In genomic region chr7:16011418-16012085, GRCm38 (mm10) we compare ENCODE assay signal across 17 mouse cellular contexts. TPM values are rescaled to one million over a fixed set of nuclear protein-coding genes. Genes with fewer than 3 reads are reported as not detected.
DNase-seq lines count a peak whose midpoint lies in the region; ATAC-seq and TF ChIP-seq lines count a peak whose summit lies in the region.
"Had no signal": no experiment of that assay in that cellular context is flagged by ENCODE, and none has a peak within 500 bp of the region (broad histone marks: within the 10 kb centered on the region; RNA-seq: fewer than 3 reads in every experiment).

No protein-coding gene starts in this region.

- 91% methylated on average over 7 of the region's 7 CpGs for WGBS in midbrain, embryonic 11.5 days
- WGBS in midbrain, postnatal 0 days, result 89% methylated on average over 7 of the region's 7 CpGs
- WGBS in intestine, postnatal 0 days, result 62% methylated on average over 7 of the region's 7 CpGs
- 21% methylated on average over 7 of the region's 7 CpGs for WGBS in small intestine, adult 2 months
- 91% methylated on average over 7 of the region's 7 CpGs for whole genome bisulfite sequencing in hindbrain, embryonic 11.5 days

- H3K36me3 ChIP-seq in midbrain, embryonic 11.5 days (ENCODE audit: control insufficient read depth, insufficient read depth, low read length), result peaks cover 3% of the 10 kb centered on the region; the same call in 1 of the 2 replicates
- H3K36me3 ChIP-seq in midbrain, postnatal 0 days (ENCODE audit: insufficient read depth, low read length), result no peaks in the 10 kb centered on the region
- no peaks in the 10 kb centered on the region; the same call in 1 of the 2 replicates for H3K36me3 ChIP-seq in intestine, postnatal 0 days (ENCODE audit: control insufficient read depth, insufficient read depth)
- no peaks in the 10 kb centered on the region for H3K36me3 ChIP-seq in small intestine, adult 2 months (ENCODE audit: control insufficient read depth, insufficient read depth, low read length)
- H3K36me3 ChIP-seq in hindbrain, embryonic 11.5 days (ENCODE audit: control insufficient read depth, insufficient read depth, low read length), result no peaks in the 10 kb centered on the region

- H3K27ac ChIP-seq in midbrain, embryonic 11.5 days (ENCODE audit: low read depth, low read length), result no peak overlapping the region
- no peak overlapping the region for H3K27ac ChIP-seq in midbrain, postnatal 0 days (ENCODE audit: low read depth, low read length)
- H3K27ac ChIP-seq in intestine, postnatal 0 days (ENCODE audit: low read depth, low read length), result peak overlapping the region; percentile 51
- peak overlapping the region; percentile 94 for H3K27ac ChIP-seq in small intestine, adult 2 months (ENCODE audit: insufficient read depth, low read depth, low read length)
- no peak overlapping the region for H3K27ac ChIP-seq in hindbrain, embryonic 11.5 days (ENCODE audit: low read depth, low read length)
- H3K27ac ChIP-seq: hindbrain, embryonic 12.5 days; limb, embryonic 12.5 days; midbrain, embryonic 10.5 days had no signal

- H3K27me3 ChIP-seq in midbrain, embryonic 11.5 days (ENCODE audit: control insufficient read depth, insufficient read depth, low read length), result no peaks in the 10 kb centered on the region
- no peaks in the 10 kb centered on the region for H3K27me3 ChIP-seq in midbrain, postnatal 0 days (ENCODE audit: insufficient read depth, low read length)
- H3K27me3 ChIP-seq in intestine, postnatal 0 days (replicated peaks; ENCODE audit: control insufficient read depth, insufficient read depth, low read length), result no peaks in the 10 kb centered on the region
- no peaks in the 10 kb centered on the region for H3K27me3 ChIP-seq in small intestine, adult 2 months (ENCODE audit: control insufficient read depth, insufficient read depth, low read length)
- no peaks in the 10 kb centered on the region for H3K27me3 ChIP-seq in hindbrain, embryonic 11.5 days (ENCODE audit: control insufficient read depth, insufficient read depth, low read length)
- H3K27me3 ChIP-seq: hindbrain, embryonic 12.5 days; limb, embryonic 12.5 days had no signal

- no peak for TF ChIP-seq CTCF in midbrain, postnatal 0 days (IDR thresholded peaks at IDR 0.05)
- TF ChIP-seq CTCF in intestine, postnatal 0 days (IDR thresholded peaks at IDR 0.05; ENCODE audit: low read depth), result no peak
- TF ChIP-seq CTCF in small intestine, adult 2 months (IDR thresholded peaks at IDR 0.05; ENCODE audit: extremely low read depth, insufficient read length, insufficient replicate concordance, low read depth, low read length), result no peak

- H3K9ac ChIP-seq in midbrain, embryonic 11.5 days (ENCODE audit: low read length), result no peak overlapping the region
- H3K9ac ChIP-seq in midbrain, postnatal 0 days (replicated peaks; ENCODE audit: low read length, poor library complexity, severe bottlenecking), result no peak overlapping the region
- no peak overlapping the region for H3K9ac ChIP-seq in intestine, postnatal 0 days (ENCODE audit: low read depth, low read length)
- H3K9ac ChIP-seq in hindbrain, embryonic 11.5 days (ENCODE audit: low read depth, low read length), result no peak overlapping the region
- H3K9ac ChIP-seq: hindbrain, embryonic 12.5 days; limb, embryonic 12.5 days had no signal

- no peak overlapping the region for H3K4me3 ChIP-seq in midbrain, embryonic 11.5 days (ENCODE audit: low read depth, low read length)
- no peak overlapping the region for H3K4me3 ChIP-seq in midbrain, postnatal 0 days (ENCODE audit: low read depth, low read length)
- no peak overlapping the region for H3K4me3 ChIP-seq in intestine, postnatal 0 days (ENCODE audit: low read depth, low read length)
- H3K4me3 ChIP-seq in small intestine, adult 2 months (ENCODE audit: low read depth, low read length), result peak overlapping the region; percentile 34
- no peak overlapping the region for H3K4me3 ChIP-seq in hindbrain, embryonic 11.5 days (ENCODE audit: low read depth, low read length)
- H3K4me3 ChIP-seq: erythroblast, embryonic 14.5 days; hindbrain, embryonic 12.5 days; limb, embryonic 12.5 days; midbrain, embryonic 10.5 days had no signal

- DNase-seq in cerebellum, adult 9-11 months, result peak; percentile 36
- DNase-seq in cerebellum, postnatal 4 days (ENCODE audit: low spot score in 2 of 2), result no peak
- peak; percentile 37 for DNase-seq in midbrain, embryonic 11.5 days (ENCODE audit: low spot score, missing footprints)
- DNase-seq in midbrain, postnatal 0 days (ENCODE audit: low spot score), result no peak
- no peak for DNase-seq in left cerebral cortex, postnatal 10 days (ENCODE audit: extremely low spot score in 1 of 2, low spot score in 2 of 2)
- DNase-seq in hindbrain, embryonic 11.5 days (ENCODE audit: low spot score), result no peak
- DNase-seq: adrenal gland, postnatal 10 days; cerebellum, adult 11 months; kidney, adult 11 months; thymus, postnatal 4 days had no signal

- no peaks in the 10 kb centered on the region for H3K4me1 ChIP-seq in midbrain, embryonic 11.5 days (ENCODE audit: control insufficient read depth, insufficient read depth, low read length)
- no peaks in the 10 kb centered on the region for H3K4me1 ChIP-seq in midbrain, postnatal 0 days (ENCODE audit: insufficient read depth, low read length)
- H3K4me1 ChIP-seq in intestine, postnatal 0 days (replicated peaks; ENCODE audit: control insufficient read depth, insufficient read depth, low read length), result peaks cover 7% of the 10 kb centered on the region; the same call in 1 of the 2 replicates
- H3K4me1 ChIP-seq in small intestine, adult 2 months (ENCODE audit: control insufficient read depth, insufficient read depth, insufficient read length, low read length), result peaks cover 38% of the 10 kb centered on the region; the same call in 1 of the 2 replicates
- H3K4me1 ChIP-seq in hindbrain, embryonic 11.5 days (replicated peaks; ENCODE audit: control insufficient read depth, insufficient read depth, low read length), result no peaks in the 10 kb centered on the region
- H3K4me1 ChIP-seq: hindbrain, embryonic 12.5 days; midbrain, embryonic 10.5 days had no signal

- no peak for ATAC-seq in midbrain, embryonic 11.5 days (ENCODE audit: low FRiP score)
- ATAC-seq in midbrain, postnatal 0 days (ENCODE audit: low FRiP score), result no peak
- ATAC-seq in intestine, postnatal 0 days, result peak; percentile 81
- ATAC-seq in hindbrain, embryonic 11.5 days (ENCODE audit: low FRiP score), result no peak

- TF ChIP-seq POLR2A in small intestine, adult 2 months (IDR thresholded peaks at IDR 0.05; ENCODE audit: low read depth, low read length), result no peak; the same call in 1 of the 2 replicates

- intact Hi-C loops in left cerebral cortex, postnatal 10 days (cut with DNase I), result no loop called here

- no peaks in the 10 kb centered on the region for H3K9me3 ChIP-seq in midbrain, embryonic 11.5 days (ENCODE audit: control insufficient read depth, low read length)
- no peaks in the 10 kb centered on the region for H3K9me3 ChIP-seq in midbrain, postnatal 0 days (ENCODE audit: low read length)
- H3K9me3 ChIP-seq in intestine, postnatal 0 days (ENCODE audit: control insufficient read depth), result no peaks in the 10 kb centered on the region
- no peaks in the 10 kb centered on the region for H3K9me3 ChIP-seq in hindbrain, embryonic 11.5 days (ENCODE audit: control insufficient read depth, low read length)
- H3K9me3 ChIP-seq: hindbrain, embryonic 12.5 days; limb, embryonic 12.5 days; midbrain, embryonic 10.5 days had no signal

- no peak overlapping the region for H3K4me2 ChIP-seq in midbrain, embryonic 11.5 days
- no peak overlapping the region for H3K4me2 ChIP-seq in midbrain, postnatal 0 days (ENCODE audit: low read depth, low read length, poor library complexity, severe bottlenecking)
- no peak overlapping the region; the same call in 1 of the 2 replicates for H3K4me2 ChIP-seq in intestine, postnatal 0 days (replicated peaks; ENCODE audit: low read depth)
- H3K4me2 ChIP-seq in hindbrain, embryonic 11.5 days (replicated peaks; ENCODE audit: low read depth, low read length), result no peak overlapping the region
- H3K4me2 ChIP-seq: hindbrain, embryonic 12.5 days; limb, embryonic 12.5 days had no signal

RNA-seq across cellular contexts. Expression of gene Bicra, which starts 36.2 kb away (rescaled TPM):
- polyA plus RNA-seq in midbrain, embryonic 11.5 days (2014; fragmentation: Nextera tagmentation; extraction: Ambion mirVana), result 5.0 and 6.1 TPM in 2 replicates
- total RNA-seq in midbrain, postnatal 0 days (2014; rRNA removed), result 6.3 and 7.0 TPM in 2 replicates
- 3.1 and 4.1 TPM in 2 replicates for polyA plus RNA-seq in midbrain, postnatal 0 days (2015; fragmentation: Nextera tagmentation; extraction: Ambion mirVana)
- polyA plus RNA-seq in intestine, postnatal 0 days (2015; fragmentation: Nextera tagmentation; extraction: Ambion mirVana), result 1.6 and 1.7 TPM in 2 replicates
- 18.7 and 31.0 TPM in 2 replicates for polyA plus RNA-seq in small intestine, adult 2 months (2012; rRNA removed)
- total RNA-seq in left cerebral cortex, postnatal 10 days (2021), result 10 to 100 TPM; 13.4 to 14.1 TPM
- 6.6 and 9.2 TPM in 2 replicates for polyA plus RNA-seq in hindbrain, embryonic 11.5 days (2014; fragmentation: Nextera tagmentation; extraction: Ambion mirVana)

RNA-seq across cellular contexts. Expression of gene Ehd2, which starts 44.2 kb away (rescaled TPM):
- polyA plus RNA-seq in midbrain, embryonic 11.5 days (2014; fragmentation: Nextera tagmentation; extraction: Ambion mirVana), result 8.9 and 10.9 TPM in 2 replicates
- total RNA-seq in midbrain, postnatal 0 days (2014; rRNA removed), result 5.6 and 5.9 TPM in 2 replicates
- polyA plus RNA-seq in midbrain, postnatal 0 days (2015; fragmentation: Nextera tagmentation; extraction: Ambion mirVana), result 3.9 and 4.3 TPM in 2 replicates
- polyA plus RNA-seq in intestine, postnatal 0 days (2015; fragmentation: Nextera tagmentation; extraction: Ambion mirVana), result 29.3 and 30.9 TPM in 2 replicates
- 11.9 and 14.5 TPM in 2 replicates for polyA plus RNA-seq in small intestine, adult 2 months (2012; rRNA removed)
- 1 to 10 TPM; 7.1 to 7.5 TPM for total RNA-seq in left cerebral cortex, postnatal 10 days (2021)
- 6.4 and 10.9 TPM in 2 replicates for polyA plus RNA-seq in hindbrain, embryonic 11.5 days (2014; fragmentation: Nextera tagmentation; extraction: Ambion mirVana)

RNA-seq across cellular contexts. Expression of gene Zfp541, which starts 50.1 kb away (rescaled TPM):
- polyA plus RNA-seq in midbrain, embryonic 11.5 days (2014; fragmentation: Nextera tagmentation; extraction: Ambion mirVana), result not detected in 2 replicates
- total RNA-seq in midbrain, postnatal 0 days (2014; rRNA removed), result 0.14 and 0.33 TPM in 2 replicates
- polyA plus RNA-seq in midbrain, postnatal 0 days (2015; fragmentation: Nextera tagmentation; extraction: Ambion mirVana), result 0.15 TPM in 2 replicates
- 0.14 TPM in 1 of 2 replicates, not detected in the other for polyA plus RNA-seq in intestine, postnatal 0 days (2015; fragmentation: Nextera tagmentation; extraction: Ambion mirVana)
- not detected in 2 replicates for polyA plus RNA-seq in small intestine, adult 2 months (2012; rRNA removed)
- under 1 TPM; 0.26 to 0.58 TPM for total RNA-seq in left cerebral cortex, postnatal 10 days (2021)
- not detected in 2 replicates for polyA plus RNA-seq in hindbrain, embryonic 11.5 days (2014; fragmentation: Nextera tagmentation; extraction: Ambion mirVana)
- polyA plus RNA-seq: large intestine, adult 2 months; limb, embryonic 12.5 days; midbrain, embryonic 10.5 days had no signal

Comparison
In these comparisons a context has a peak if more than half of its experiments do, and no peak if none do; other contexts are left out.
1. DNase-seq: peak in cerebellum, adult 9-11 months (single experiment) and midbrain, embryonic 11.5 days (single experiment); none in cerebellum, postnatal 4 days (0 of 2), midbrain, postnatal 0 days (single experiment), left cerebral cortex, postnatal 10 days (0 of 2) and hindbrain, embryonic 11.5 days (single experiment).
2. H3K27ac ChIP-seq: peak in intestine, postnatal 0 days (single experiment) and small intestine, adult 2 months (single experiment); none in midbrain, embryonic 11.5 days (single experiment), midbrain, postnatal 0 days (single experiment) and hindbrain, embryonic 11.5 days (single experiment).